Mouse (Mus musculus) lung, postnatal 25 days (tissue): Measurements from ENCODE around the gene Fbln5.

Experiments
- DNase-seq: peaks from one replicate; pipeline ENCODE4 v3.0.0; 2022; ENCODE audit warnings: low spot score

Fbln5 gene

DNA sequence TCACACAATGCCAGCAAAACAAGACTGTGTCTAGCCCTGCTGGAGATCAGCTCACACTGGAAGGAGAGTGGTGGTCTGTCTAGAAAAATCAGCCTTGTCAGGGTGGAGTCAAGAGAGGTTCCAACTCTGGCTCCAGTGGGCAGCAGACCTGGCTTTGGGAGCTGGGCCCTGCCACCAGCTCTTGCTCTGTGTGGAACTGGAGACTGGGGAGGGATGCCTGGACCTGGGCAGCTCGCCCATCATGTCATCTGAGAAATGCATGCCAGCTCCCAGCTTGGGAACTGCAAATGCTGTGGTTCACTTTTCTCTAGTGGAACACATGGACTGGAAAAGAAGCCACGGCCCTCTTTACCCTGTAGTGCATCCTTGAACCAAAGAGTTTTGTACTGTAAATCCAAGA, 8.3 kb downstream of the Fbln5 start:
- no peak for DNase-seq

DNA sequence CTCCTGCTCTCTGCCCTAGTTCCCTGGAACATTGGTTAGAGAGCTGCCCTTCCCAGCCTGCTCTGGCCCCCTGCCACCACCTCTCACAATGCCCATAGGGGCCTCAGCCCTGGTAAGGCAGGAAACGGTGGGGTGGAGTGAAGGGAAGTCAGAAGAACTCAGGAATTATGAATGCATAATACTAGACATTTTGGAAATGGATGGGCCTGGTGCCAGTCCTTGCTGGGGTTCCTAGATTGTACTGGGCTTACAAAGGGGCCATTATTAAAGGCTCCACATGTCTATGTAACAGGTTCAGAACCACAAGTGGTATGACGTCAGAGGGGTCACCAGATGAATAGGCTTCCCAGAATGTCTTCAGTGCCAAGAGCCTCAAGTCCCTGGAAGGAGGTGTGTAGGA, 11.5 kb downstream of the Fbln5 start:
- peak; percentile 37 for DNase-seq

DNA sequence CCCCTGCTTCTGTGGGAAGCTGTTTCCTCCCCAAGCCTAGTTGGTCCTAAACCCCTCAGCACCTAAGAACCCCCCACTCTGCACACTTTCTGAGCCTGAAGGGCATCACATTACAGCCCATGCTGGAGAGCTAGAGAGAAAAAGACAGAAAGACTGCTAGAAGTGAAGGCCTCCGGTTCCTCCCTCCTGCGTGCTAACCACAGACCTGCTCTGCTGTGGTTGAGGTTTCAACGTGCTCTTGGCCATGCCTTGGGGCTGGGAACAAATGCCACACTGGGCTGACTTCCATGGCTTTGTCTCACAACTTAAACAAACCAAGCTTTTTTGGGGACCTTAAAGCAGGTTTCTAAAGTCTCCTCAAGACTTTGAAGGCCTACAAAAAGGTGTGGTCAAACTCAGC, 16.4 kb downstream of the Fbln5 start:
- DNase-seq = no peak

DNA sequence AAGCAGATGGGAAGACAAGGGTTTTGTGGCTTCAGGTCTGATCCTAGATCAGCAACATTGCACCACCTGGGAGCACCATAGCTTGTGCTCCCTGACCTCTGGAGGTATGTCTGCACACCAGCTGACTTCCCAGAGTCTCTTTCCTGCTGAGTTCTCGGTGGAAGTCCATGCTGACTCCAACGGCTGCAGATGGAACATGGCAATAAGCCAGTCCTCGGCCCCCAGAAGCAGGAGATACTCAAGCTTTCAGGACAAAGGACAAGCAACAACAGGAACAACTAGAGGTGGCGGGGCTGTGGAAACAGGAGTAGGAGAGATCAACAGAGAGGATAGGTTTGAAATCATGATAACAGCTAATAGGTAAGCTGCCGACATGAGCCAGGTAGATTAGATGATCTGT, 17.1 kb downstream of the Fbln5 start:
- DNase-seq = no peak

DNA sequence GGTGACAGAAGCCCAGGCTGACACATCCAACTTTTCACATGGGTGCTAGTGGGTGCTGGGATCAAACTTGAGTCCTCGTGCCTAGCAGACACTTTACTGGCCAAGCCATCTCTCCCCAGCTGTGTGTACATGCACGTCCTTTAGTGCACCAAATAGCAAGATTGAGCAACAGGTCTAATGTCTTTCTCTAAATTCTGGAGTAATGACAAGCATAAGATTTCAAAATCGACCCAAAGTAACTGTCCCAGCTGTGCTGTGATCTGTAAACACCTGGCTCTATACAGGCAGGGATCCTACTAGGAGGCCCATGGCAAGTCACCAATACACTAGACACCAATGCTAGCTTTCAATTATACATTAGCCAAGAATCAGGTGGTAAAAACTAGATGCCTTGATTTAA, 17.8 kb downstream of the Fbln5 start:
- peak; percentile 5 for DNase-seq

DNA sequence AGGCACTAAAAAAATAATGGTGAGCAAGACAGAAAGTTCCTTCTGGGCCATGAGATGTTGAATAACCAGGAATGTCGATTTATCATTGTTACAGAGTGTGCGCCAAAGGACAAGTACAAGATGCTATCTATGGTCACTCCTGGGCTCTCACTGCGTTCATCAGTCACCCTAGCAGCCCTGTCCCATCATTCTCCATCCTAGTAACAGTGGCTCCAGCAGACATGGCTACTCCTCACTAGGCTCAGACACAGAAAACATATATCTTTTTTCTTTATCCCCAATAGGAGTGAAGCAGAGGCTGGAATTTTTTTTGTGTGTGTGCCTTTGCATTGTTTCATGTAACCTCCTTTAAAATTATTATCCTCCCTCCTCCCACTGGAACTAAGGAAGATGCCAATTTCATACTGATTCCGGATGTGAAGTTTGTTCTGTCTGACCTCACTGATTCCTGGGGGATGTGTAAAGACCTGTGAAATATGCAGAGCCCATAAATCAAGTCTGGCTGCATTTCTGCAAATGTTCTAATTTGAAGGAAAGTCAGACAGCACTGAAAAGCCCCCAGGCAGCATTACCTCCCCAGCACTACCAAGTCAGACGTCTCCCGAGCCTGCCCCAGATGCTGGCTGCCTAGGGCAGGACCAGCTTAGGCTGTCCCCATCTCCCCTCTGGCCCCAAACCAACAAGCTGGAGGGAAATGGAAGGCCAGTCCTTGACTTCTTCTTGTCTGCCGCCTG, 20.5 kb downstream of the Fbln5 start:
- peak; percentile 13 for DNase-seq

DNA sequence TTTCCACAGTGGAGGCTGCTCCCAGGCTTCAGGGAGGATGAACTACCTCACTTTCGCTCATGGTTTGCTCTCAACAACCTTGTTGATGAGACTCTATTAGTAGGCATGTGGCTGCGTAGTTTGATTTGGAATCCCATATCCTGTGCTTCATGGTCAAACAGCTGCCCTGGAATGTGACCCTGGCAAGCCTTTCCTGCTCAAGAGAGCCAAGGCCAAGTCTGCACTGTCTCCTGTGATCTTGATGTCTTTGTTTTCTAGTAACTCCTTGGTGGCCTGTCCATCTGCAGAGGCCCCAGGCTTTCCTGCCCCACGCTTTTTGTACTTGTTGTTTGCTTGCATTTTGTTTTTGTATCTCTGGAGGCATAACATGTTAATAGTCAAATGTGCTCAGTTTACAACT, 24.4 kb downstream of the Fbln5 start:
- DNase-seq = peak; percentile 31

DNA sequence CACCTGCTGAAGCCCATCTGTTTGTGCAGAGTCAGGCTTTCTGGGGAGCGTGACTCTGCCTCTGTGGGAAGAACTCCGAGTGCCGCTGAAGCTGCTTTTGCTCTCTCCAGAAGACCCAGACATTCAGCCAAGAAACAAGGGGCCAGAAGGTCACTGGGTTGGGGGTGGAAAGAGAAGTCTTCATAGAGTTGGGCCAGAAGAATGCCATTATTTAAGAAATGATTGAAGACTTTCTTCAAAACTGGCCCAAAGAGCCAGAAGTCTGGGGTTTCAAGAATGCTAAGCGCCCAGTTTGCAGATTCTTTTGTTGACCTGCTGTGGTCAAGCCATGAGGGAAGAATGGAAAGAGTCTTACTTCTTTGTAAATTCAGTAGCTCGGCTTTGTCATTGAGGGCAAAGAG, 25.6 kb downstream of the Fbln5 start:
- DNase-seq = peak; percentile 45

DNA sequence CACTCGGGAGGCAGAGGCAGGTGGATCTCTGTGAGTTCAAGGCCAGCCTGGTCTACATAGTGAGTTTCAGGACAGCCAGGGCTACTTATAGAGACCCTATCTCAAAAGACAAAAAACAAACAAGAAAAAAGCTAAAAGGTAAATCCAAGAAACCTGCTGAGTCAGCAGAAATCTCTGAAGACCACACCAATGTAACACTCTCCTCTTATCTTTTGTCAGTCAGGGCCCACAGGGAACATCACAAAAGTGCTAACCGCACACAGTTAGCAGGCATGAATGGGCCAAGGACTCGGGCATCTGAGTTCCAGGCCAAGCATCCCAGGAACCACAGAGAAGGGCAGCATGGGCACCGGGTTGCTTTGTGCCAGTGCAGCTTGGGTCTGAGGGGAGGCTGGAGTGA, 26.2 kb downstream of the Fbln5 start:
- DNase-seq = no peak

DNA sequence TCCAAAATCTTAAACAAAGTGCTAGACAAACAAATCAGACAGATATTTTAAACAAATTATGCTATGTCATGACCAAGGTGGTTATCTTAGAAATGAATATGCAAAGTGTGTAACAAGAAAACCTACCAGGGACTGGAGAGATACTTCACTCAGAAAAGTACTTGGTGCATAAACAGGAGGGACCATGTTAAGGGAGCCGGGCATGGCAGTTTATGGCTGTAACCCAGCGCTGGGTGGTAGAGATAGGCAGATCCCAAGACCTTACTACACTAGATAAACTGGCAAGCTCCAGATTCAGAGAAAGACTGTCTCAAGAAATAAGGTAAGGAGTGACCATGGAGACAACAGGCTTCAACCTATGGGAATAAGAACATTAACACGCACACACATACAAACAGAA, 29.1 kb downstream of the Fbln5 start:
- no peak for DNase-seq

DNA sequence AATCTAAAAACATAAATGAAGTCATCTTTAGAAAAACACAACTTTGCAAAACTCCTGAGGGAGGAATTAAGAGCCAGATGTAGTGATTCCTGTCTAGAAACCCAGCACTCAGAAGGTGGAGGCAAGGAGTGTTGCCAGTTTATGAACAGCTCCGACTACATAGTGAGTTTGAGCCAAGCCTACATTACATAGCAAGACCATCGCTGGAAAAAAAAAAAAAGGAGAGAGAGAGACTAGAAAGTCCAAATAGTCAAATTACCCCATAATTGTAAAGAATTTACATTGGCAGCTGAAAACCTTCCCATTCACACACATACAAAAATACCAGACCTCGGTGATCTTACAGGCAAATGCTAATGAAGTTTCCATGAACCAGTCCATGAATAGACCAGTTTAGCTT, 29.6 kb downstream of the Fbln5 start:
- DNase-seq = no peak

DNA sequence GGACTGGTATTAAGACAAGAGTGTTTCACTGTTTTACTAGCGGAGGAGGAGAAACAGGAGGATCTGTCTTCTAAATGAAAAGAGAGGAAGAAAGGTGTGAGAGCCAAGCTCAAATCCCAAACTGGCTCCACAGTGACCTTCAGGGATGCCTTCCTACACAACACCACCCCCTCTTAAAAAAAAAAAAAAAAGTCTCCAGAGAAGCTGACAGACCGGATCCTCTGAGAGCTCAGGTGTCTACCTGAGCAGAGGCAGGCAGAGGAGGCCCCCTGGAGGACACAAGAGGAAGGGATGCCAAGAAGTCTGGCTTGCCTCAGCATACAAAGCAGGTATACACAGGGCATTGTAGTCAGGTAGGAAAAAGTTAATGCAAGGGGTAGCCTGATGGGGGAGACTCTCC, 36.1 kb downstream of the Fbln5 start:
- peak; percentile 59 for DNase-seq

DNA sequence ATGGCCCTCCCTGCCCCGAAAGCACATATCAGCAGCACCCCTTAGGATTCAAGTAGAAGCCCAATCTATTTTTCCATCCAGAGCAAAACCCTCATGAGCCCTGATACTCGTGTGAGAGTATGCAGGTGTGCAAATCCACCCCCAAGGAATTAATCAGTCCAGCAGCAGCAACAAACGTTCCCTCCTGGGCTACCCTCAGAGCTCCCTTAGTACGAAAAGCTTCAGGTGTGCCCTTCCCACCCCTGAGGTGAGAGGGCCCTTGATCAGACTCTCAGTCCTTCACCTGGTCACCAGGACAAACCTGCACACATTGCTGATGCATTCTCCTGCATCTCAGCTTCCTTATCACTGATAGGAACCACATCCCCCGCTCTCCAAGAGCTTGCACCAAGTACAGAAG, 37.9 kb downstream of the Fbln5 start:
- DNase-seq = no peak

DNA sequence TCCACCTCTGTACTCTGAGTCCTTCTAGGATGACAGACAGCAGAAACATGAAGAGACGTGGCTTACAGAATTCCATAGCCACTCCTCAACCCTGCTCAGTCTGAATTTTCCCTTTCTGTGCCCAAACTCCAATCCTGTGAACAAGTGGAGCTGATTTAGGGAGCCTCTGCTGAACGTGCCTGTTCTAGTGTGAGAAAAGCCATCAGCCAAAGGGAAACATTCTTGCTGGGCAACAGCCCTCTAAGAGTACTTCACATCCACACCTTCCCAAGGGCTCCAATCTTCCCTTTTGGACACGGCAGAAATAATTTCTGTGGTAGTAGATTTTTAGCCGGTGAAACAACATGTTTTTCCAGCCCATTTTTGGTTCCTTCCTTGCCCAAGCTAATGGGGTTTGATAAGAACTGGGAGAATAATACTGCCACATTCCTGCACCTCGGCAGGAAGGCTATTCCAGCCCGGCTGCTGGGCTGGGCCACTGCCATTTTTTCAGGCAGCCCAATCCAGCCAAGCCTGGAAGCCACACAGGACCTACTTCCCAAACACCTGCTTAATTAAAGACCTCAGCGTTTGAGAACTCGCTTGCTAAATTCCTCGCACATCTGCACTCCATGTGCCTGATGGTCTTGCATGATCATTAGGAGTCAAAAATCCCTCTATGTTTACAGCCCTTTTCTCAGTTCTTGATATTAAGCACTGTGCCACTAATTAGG, 41.1 kb downstream of the Fbln5 start:
- DNase-seq = no peak

DNA sequence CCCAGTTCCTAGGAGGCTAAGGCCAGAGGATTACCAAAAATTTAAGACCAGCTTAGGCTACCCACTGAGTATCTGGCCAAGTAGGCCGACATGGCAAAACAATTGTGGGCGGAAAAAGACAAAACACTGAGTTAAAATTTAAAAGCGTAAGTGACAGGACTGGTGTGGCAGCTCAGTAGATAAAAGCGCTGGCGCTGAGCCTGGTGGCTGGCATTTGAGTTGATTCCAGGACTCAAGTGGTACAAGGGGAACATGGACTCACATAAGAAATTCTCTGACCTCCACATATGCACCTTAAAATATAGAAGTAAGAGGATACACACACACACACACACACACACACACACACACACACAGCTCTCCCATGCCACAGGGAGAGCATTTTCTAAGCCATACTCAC, 42.5 kb downstream of the Fbln5 start:
- DNase-seq = peak; percentile 61

DNA sequence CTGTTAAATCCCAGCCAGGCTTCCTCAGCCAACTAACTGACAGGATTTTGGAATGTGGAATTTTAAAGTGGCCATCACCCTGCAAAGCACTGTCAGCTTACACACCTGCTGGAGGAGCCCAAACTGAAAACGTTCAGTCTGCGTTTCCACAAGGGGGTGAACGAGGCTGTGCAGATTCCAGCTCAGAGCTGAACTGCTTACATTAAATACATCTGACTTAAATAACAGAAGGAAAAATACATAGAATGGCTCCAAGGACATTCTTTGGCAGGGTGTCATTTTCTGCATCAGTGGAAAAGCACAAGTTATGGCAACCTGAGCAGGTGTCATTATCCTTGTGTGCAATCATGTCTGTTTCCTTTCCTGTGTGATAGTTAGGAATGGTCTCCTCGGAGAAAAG, 44.7 kb downstream of the Fbln5 start:
- no peak for DNase-seq

DNA sequence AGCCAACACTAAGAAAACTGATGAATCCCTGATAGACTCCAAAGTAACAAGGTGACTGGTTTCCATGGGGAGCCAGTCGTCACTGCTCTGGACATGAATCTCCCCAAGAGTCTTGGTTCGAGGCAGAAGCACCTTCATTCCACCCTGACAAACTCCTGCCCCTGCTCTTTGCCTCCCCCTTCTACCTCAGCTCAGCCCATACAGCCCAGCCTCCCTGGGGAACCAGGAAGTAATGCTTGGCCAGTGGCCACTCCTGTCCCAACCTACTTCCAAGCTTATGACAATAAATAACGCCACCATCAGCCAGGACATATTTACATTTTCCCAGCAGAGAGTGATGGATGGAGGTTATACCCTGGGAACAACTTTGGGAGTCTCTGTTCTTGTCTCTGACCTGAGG, 45.9 kb downstream of the Fbln5 start:
- DNase-seq = no peak

DNA sequence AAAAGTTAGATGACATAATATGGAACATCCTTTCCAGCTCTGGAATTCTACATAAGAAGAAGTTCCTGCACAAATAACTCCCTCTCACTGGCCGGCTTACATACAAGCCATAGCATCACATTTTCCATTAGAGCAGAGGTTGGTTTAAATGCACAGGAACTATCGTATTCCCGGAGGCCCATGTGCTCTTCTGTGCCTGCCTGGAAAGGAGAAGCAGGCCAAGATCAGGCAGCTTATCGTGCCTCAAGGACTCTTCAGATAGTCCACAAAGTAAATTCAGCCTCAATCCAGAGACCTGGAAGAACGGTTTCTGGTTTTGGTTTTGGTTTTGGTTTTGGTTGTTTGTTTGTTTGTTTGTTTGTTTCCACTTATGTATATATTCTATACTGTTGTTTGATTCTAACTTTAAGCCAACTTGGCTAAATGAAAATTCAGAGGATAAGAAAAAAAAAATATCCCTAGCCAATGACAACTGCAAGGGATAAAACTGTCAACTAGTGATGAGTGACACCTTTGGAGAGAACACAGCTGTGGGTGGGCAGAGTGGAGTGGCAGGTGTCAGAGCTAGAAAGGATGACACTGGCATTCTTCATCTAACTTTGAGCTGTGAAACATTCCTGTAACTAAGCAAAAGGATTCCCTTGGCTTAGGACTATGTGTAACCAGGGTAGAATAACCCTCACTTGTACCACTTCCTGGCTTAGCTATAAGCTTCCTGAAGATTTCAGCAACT, 48.4 kb downstream of the Fbln5 start:
- peak; percentile 49 for DNase-seq

DNA sequence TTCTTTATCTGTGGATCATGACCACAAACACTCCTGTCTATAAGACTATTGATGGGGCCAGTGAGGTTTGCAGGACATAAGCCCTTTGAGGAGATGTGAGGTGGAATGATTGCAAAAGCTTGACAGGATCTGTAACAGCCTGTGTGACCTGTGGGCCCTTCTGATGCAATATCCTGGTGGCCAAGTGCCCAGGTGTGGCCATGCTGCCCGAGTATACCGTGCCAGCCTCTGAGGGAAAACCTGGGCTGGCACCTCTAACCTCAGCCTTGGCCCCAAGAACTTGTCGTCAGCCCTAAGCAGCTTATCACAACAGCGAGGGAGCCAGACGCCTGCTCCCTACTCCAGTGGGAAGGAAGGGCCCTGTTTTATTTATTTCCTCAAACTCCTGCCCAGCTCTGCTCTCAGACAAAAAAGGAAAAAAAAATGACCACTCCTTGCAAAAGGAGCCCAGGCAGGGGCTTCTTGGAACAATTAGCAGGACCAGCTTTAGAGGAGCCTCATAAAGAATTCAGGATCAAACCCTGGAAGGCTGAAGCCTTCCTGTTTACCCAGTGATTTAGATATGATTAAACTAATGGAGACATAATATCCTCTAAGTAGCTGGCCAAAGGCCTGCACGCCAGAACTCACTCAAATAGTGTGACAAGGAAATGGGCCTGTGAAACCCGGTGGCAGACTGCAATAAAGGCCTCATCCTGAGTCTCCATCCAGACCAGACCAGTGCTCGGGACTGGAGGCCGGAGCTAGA, 51.4 kb downstream of the Fbln5 start:
- peak; percentile 91 for DNase-seq

DNA sequence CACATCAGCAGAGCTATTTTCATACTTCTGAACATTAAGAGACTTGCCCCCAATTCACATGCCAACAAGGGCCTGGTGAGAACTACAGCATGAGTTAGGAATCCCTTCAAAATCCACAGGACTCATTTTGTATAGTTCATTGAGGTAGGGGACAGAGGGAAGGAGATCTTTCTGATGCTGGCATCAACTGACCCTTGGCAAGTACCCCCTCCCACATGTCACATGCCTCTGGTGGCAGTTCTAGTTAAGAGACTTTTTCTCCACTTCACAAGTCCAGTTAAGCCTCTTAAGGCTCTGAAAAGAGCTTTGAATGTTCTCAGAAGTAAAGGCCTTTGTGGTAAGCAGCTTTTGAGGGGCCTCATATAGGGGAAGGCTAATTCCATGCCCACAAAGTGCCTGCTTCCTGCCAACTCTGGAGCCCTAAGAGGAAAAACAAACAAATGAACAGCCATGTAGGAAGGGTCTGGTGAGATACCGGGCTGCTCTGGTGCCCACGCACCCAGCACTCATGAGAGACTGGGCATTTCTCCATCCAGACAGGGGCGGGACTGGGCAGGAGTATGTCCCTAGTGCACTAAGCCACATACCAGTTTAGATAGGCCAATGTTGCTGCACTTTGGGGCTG, 52.5 kb downstream of the Fbln5 start:
- DNase-seq = peak; percentile 91

DNA sequence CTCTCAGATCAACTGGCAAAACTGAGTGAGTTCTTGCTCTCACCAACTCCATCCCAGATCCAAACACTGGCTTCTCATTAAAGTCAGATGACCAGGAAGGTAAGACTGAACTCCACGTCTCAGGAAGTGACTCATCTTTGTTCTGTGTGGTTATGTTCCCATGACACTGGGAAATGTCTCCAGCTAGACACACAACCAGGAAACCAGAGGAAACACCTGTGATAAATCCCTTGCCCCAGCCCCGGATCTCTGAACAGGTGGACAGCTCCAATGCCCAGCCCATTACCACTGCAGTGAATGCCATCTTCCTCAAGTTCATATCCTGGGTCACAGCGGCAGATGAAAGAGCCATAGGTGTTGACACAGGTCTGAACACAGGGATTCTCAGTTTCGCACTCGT, 54.0 kb downstream of the Fbln5 start:
- no peak for DNase-seq

DNA sequence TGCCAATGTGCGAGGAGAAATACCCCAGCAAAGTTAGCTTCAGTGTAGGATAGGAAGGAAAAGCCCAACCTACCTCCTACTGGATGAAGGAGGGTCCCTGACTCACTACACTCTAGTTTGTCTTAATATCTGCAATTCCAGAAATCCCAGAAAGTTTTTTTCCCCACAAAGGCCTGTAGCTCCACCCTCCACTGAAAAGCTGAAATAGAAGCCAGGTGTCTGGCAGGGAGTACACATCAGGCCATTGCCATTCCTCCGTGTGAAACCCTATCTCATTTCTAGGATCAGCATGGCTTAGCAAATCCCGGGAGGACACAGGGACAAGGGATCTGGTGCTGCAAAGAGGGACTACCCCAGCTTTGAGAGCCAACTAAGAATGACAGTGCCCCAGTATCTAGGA, 55.8 kb downstream of the Fbln5 start:
- no peak for DNase-seq
